Mouse (Mus musculus) cortical plate, adult 2 months (tissue): ENCODE measurements around the gene Izumo2.

Source experiments
- CTCF ChIP-seq: fragments of 200-500 bp; IDR thresholded peaks from 2 replicates; pipeline ENCODE4 v1.5.1; 2011; ENCODE audit warnings: mild to moderate bottlenecking, control low read depth, low read length; ENCODE audit not compliant: insufficient read depth; ENCODE audit errors: extremely low read depth
- POLR2A ChIP-seq: fragments of 200-500 bp; IDR thresholded peaks from 2 replicates; pipeline ENCODE4 v1.6.1; 2011; ENCODE audit warnings: mild to moderate bottlenecking, low read length, control low read depth; ENCODE audit not compliant: insufficient read depth; ENCODE audit errors: extremely low read depth

- no peak for TF ChIP-seq CTCF
- TF ChIP-seq POLR2A = no peak
These were observed 35.7 kb downstream of the Izumo2 start for GRCm38 (mm10) chr7:44744270-44744669.
